Mouse (Mus musculus) heart, postnatal 25 days (tissue): ENCODE measurements at regions not wholly inside any gene's neighbourhood (a gene's known extent, or its start where the extent isn't known, plus 50 kb on each side); places are given as distances from the start of the nearest gene placed in this dataset.

Source experiments
- DNase-seq: peaks from one replicate; pipeline ENCODE4 v3.0.0; 2022; ENCODE audit warnings: low spot score
- intact Hi-C: fragments of 180-260 bp; cut with DNase I; formaldehyde crosslinking; loops from one replicate; pipeline ENCODE4 v1.15.1; 2025

- DNase-seq, result no peak
- intact Hi-C loops, result no loop called here
Measured at GRCm38 (mm10) chr14:118419442-118420193, 152.9 kb downstream of the Gm9376 start.

DNA sequence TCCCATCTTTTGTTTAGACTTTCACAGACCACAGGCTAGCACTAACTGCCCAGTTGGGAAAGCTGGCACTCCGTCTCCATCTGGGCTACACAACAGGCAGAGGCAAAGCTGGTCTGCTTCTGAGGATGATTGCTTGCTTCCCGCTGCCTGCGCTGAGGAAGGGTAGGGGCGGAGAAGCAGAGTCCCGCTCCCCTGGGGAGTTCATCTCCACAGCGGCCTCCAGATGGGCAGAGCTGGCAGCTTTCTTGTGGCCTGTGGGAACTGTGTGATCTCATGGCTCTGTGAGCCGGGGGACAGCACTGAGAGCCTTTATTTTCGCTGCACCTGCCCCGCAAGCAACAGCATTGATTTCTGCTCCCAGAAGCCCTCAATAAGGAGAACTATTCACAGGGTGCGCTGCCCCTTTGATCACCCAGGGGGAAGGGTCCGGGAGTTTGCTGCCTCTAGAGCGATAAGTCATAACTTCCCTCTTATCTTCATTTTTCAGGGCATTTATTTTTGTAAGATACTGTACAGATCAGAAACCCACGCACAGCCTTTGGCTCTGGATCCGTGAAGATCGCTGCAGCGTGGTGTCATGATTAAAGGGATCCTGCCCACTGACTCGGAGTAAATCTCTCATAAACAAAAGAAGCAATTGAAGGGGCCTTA lies 155.7 kb downstream of the Gm9376 start:
- intact Hi-C loops, result no loop called here
- no peak for DNase-seq

DNA sequence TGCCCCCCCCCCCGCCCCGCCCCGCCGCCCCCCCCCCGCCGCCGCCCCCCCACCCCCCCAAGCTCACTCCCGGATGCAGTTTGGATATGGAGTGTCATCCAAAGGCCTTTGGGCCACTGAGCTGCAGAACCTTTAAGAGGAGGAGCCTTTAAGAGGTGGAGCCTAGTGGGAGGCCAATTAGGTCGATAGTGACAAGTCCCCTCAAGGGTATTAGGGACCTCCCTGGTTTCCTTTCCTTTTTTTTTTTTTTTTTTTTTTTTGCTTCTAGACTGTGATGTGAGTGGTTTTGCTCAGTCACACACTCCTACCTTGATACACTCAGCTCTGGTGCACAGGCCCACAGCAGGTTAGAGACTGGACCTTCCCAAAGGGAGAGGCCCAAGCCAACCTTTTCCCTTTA lies 156.5 kb downstream of the Gm9376 start:
- DNase-seq, result no peak
- intact Hi-C loops, result no loop called here

GRCm38 (mm10) chr14:118426562-118426961 lies 159.8 kb downstream of the Gm9376 start:
- intact Hi-C loops, result no loop called here
- no peak for DNase-seq

- intact Hi-C loops, result loop anchor here (10.0 kb wide), 1 partner anchor 205 kb away; no protein-coding TSS in a partner anchor
- no peak for DNase-seq
Measured at GRCm38 (mm10) chr14:118430286-118430685, 163.5 kb downstream of the Gm9376 start.

DNA sequence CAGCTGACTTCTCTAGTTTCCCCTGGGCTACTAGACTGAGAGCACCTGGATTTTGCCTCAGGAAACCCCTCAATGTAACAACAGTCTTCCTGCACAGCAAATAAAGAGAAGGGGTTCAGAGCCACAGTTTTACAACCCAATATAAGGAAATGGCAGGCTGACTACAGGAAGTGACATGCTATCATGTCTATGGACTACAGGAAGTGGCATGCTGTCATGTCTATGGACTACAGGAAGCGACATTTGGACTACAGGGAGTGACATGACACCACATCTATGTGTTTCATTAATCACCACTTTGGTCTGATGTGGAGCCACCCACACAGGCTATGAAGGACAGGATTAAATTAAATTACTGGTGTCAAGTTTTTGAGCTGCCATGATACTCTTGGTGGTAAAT lies 164.0 kb downstream of the Gm9376 start:
- DNase-seq, result no peak
- intact Hi-C loops, result loop anchor here (10.0 kb wide), 1 partner anchor 206 kb away; no protein-coding TSS in a partner anchor

DNA sequence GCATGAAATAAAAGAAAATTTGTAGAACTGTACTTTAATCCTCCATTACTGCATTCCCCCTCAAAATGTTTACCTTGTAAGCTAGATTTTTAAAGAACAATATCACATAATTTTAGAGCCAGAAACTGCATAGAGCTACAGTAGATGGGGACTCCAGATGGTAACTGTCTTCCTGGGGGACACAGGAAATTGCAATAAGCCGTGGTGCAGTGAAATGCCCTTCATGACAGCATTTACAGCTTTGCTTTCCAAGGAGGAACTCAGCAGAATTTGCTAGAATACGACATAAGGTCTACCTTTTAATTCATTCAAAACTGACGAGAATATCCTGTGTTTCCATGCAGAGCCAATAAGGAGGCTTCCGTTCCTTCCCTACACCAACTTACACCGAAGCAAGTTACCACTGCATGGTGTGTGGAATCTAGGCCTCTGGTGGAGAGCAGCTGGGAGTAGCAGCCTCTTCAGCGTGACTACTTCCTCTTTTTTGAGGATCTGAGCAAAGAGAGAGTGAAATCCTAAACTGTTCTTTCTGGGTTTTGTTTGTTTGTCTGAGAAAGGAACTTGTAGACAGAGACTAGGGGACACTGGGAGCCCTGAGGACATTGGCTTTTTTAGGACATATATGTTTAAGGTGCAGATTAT lies 164.6 kb downstream of the Gm9376 start:
- intact Hi-C loops, result loop anchor here (10.0 kb wide), 1 partner anchor 207 kb away; no protein-coding TSS in a partner anchor
- no peak for DNase-seq
